Mouse (Mus musculus): ENCODE measurements around the gene Nlrc5. TPM values are rescaled to one million over a fixed set of nuclear protein-coding genes. Genes with fewer than 3 reads are reported as not detected.
"Not testable (repeated sequence)": the region's sequence is repeated elsewhere in the genome, so short reads cannot be mapped to it uniquely, and the experiment has no call there.

The Nlrc5 gene
- polyA plus RNA-seq, 1 experiment: 0.82 TPM

- no peak overlapping the region for H3K4me3 ChIP-seq (ENCODE audit: low read depth, low read length)
- TF ChIP-seq POLR2A (IDR thresholded peaks at IDR 0.05; ENCODE audit: insufficient read depth, low read length) (no peak), EP300 (IDR thresholded peaks at IDR 0.05; ENCODE audit: insufficient read depth, low read depth, low read length) (no peak), CTCF (IDR thresholded peaks at IDR 0.05; ENCODE audit: low read depth, low read length) (no peak)
Observed at GRCm38 (mm10) chr8:94444480-94444879, 10.3 kb downstream of the Nlrc5 start.

GRCm38 (mm10) chr8:94447142-94447541, 13.0 kb downstream of the Nlrc5 start:
- H3K36me3 ChIP-seq (ENCODE audit: control insufficient read depth, insufficient read depth, low read length, poor library complexity, severe bottlenecking): no peaks in the 10 kb centered on the region
- H3K9me3 ChIP-seq (replicated peaks; ENCODE audit: control insufficient read depth, insufficient read depth, low read length, poor library complexity, severe bottlenecking): peaks cover 10% of the 10 kb centered on the region
- H3K27ac ChIP-seq (ENCODE audit: insufficient read depth, low read length): no peak overlapping the region
- H3K9ac ChIP-seq (ENCODE audit: low read depth, poor library complexity, severe bottlenecking): no peak overlapping the region
- H3K4me3 ChIP-seq (ENCODE audit: low read depth, low read length): no peak overlapping the region
- 0 out of 2 replicates have a peak, but pooled peaks cover 1% of the 10 kb centered on the region for H3K27me3 ChIP-seq (ENCODE audit: control insufficient read depth, insufficient read depth, low read length, poor library complexity, severe bottlenecking)
- no peaks in the 10 kb centered on the region for H3K4me1 ChIP-seq (ENCODE audit: control insufficient read depth, insufficient read depth, low read length)
- TF ChIP-seq POLR2A (IDR thresholded peaks at IDR 0.05; ENCODE audit: insufficient read depth, low read length) (no peak), EP300 (IDR thresholded peaks at IDR 0.05; ENCODE audit: insufficient read depth, low read depth, low read length) (no peak), CTCF (IDR thresholded peaks at IDR 0.05; ENCODE audit: low read depth, low read length) (no peak)

More at GRCm38 (mm10) chr8:94444480-94444879, 10.3 kb downstream of the Nlrc5 start:
- peaks cover 7% of the 10 kb centered on the region for H3K9me3 ChIP-seq (replicated peaks; ENCODE audit: control insufficient read depth, insufficient read depth, low read length, poor library complexity, severe bottlenecking)
- H3K4me1 ChIP-seq (ENCODE audit: control insufficient read depth, insufficient read depth, low read length): no peaks in the 10 kb centered on the region
- H3K9ac ChIP-seq (ENCODE audit: low read depth, poor library complexity, severe bottlenecking): no peak overlapping the region
- H3K27ac ChIP-seq (ENCODE audit: insufficient read depth, low read length): no peak overlapping the region
- no peaks in the 10 kb centered on the region for H3K36me3 ChIP-seq (ENCODE audit: control insufficient read depth, insufficient read depth, low read length, poor library complexity, severe bottlenecking)
- H3K27me3 ChIP-seq (ENCODE audit: control insufficient read depth, insufficient read depth, low read length, poor library complexity, severe bottlenecking): 0 out of 2 replicates have a peak, but pooled peaks cover 1% of the 10 kb centered on the region

GRCm38 (mm10) chr8:94447583-94448324, 13.6 kb downstream of the Nlrc5 start:
- Histone ChIP-seq H3K36me3 (ENCODE audit: control insufficient read depth, insufficient read depth, low read length, poor library complexity, severe bottlenecking) (no peaks in the 10 kb centered on the region), H3K4me3 (ENCODE audit: low read depth, low read length) (no peak overlapping the region), H3K9ac (ENCODE audit: low read depth, poor library complexity, severe bottlenecking) (no peak overlapping the region), H3K27ac (ENCODE audit: insufficient read depth, low read length) (no peak overlapping the region), H3K27me3 (ENCODE audit: control insufficient read depth, insufficient read depth, low read length, poor library complexity, severe bottlenecking) (0 out of 2 replicates have a peak, but pooled peaks cover 1% of the 10 kb centered on the region), H3K9me3 (replicated peaks; ENCODE audit: control insufficient read depth, insufficient read depth, low read length, poor library complexity, severe bottlenecking) (peaks cover 16% of the 10 kb centered on the region), H3K4me1 (ENCODE audit: control insufficient read depth, insufficient read depth, low read length) (no peaks in the 10 kb centered on the region)
- TF ChIP-seq CTCF (IDR thresholded peaks at IDR 0.05; ENCODE audit: low read depth, low read length): no peak
- no peak for TF ChIP-seq EP300 (IDR thresholded peaks at IDR 0.05; ENCODE audit: insufficient read depth, low read depth, low read length)
- no peak for TF ChIP-seq POLR2A (IDR thresholded peaks at IDR 0.05; ENCODE audit: insufficient read depth, low read length)

- H3K27me3 ChIP-seq (ENCODE audit: control insufficient read depth, insufficient read depth, low read length, poor library complexity, severe bottlenecking); H3K27ac ChIP-seq (ENCODE audit: insufficient read depth, low read length); H3K36me3 ChIP-seq (ENCODE audit: control insufficient read depth, insufficient read depth, low read length, poor library complexity, severe bottlenecking); H3K9ac ChIP-seq (ENCODE audit: low read depth, poor library complexity, severe bottlenecking); H3K4me1 ChIP-seq (ENCODE audit: control insufficient read depth, insufficient read depth, low read length); H3K4me3 ChIP-seq (ENCODE audit: low read depth, low read length): not testable (repeated sequence)
- H3K9me3 ChIP-seq (replicated peaks; ENCODE audit: control insufficient read depth, insufficient read depth, low read length, poor library complexity, severe bottlenecking): peaks cover 24% of the 10 kb centered on the region
Observed at GRCm38 (mm10) chr8:94452991-94453390, 18.8 kb downstream of the Nlrc5 start.

- H3K27ac ChIP-seq (ENCODE audit: insufficient read depth, low read length): no peak overlapping the region
- H3K9me3 ChIP-seq (replicated peaks; ENCODE audit: control insufficient read depth, insufficient read depth, low read length, poor library complexity, severe bottlenecking): peaks cover 17% of the 10 kb centered on the region
- no peaks in the 10 kb centered on the region for H3K4me1 ChIP-seq (ENCODE audit: control insufficient read depth, insufficient read depth, low read length)
- no peak overlapping the region for H3K9ac ChIP-seq (ENCODE audit: low read depth, poor library complexity, severe bottlenecking)
- no peak overlapping the region for H3K4me3 ChIP-seq (ENCODE audit: low read depth, low read length)
- no peaks in the 10 kb centered on the region for H3K27me3 ChIP-seq (ENCODE audit: control insufficient read depth, insufficient read depth, low read length, poor library complexity, severe bottlenecking)
- no peaks in the 10 kb centered on the region for H3K36me3 ChIP-seq (ENCODE audit: control insufficient read depth, insufficient read depth, low read length, poor library complexity, severe bottlenecking)
- TF ChIP-seq POLR2A (IDR thresholded peaks at IDR 0.05; ENCODE audit: insufficient read depth, low read length): no peak
- no peak for TF ChIP-seq CTCF (IDR thresholded peaks at IDR 0.05; ENCODE audit: low read depth, low read length)
- no peak for TF ChIP-seq EP300 (IDR thresholded peaks at IDR 0.05; ENCODE audit: insufficient read depth, low read depth, low read length)
Observed at GRCm38 (mm10) chr8:94453868-94454488, 19.8 kb downstream of the Nlrc5 start.

GRCm38 (mm10) chr8:94454905-94455304, 20.7 kb downstream of the Nlrc5 start:
- TF ChIP-seq CTCF (IDR thresholded peaks at IDR 0.05; ENCODE audit: low read depth, low read length): no peak
- no peak for TF ChIP-seq EP300 (IDR thresholded peaks at IDR 0.05; ENCODE audit: insufficient read depth, low read depth, low read length)
- TF ChIP-seq POLR2A (IDR thresholded peaks at IDR 0.05; ENCODE audit: insufficient read depth, low read length): no peak
- H3K27ac ChIP-seq (ENCODE audit: insufficient read depth, low read length): no peak overlapping the region
- H3K4me3 ChIP-seq (ENCODE audit: low read depth, low read length): no peak overlapping the region
- H3K4me1 ChIP-seq (ENCODE audit: control insufficient read depth, insufficient read depth, low read length): no peaks in the 10 kb centered on the region
- H3K27me3 ChIP-seq (ENCODE audit: control insufficient read depth, insufficient read depth, low read length, poor library complexity, severe bottlenecking): no peaks in the 10 kb centered on the region
- H3K36me3 ChIP-seq (ENCODE audit: control insufficient read depth, insufficient read depth, low read length, poor library complexity, severe bottlenecking): no peaks in the 10 kb centered on the region
- peaks cover 17% of the 10 kb centered on the region for H3K9me3 ChIP-seq (replicated peaks; ENCODE audit: control insufficient read depth, insufficient read depth, low read length, poor library complexity, severe bottlenecking)
- H3K9ac ChIP-seq (ENCODE audit: low read depth, poor library complexity, severe bottlenecking): no peak overlapping the region
